Mouse (Mus musculus) common myeloid progenitor, adult 5-6 weeks (primary cell): ENCODE results near the gene Pard3b. TPM values are rescaled to one million over a fixed set of nuclear protein-coding genes. Genes with fewer than 3 reads are reported as not detected.

Experiments
- ATAC-seq: replicated peaks from 2 replicates; pipeline ENCODE4 v1.8.0; 2016; ENCODE audit warnings: low read depth, mild to moderate bottlenecking, moderate TSS enrichment, inconsistent platforms; ENCODE audit not compliant: poor library complexity, severe bottlenecking
- total RNA-seq: library from RNA; stranded (forward); fragments of 200-1000, 187-1606 nt; gene quantifications from 2 replicates; pipeline ENCODE4 v1.2.3, GENCODE M21; 2017

The Pard3b gene
- total RNA-seq, 1 experiment from 2014 or later, result 7.4 TPM

DNA sequence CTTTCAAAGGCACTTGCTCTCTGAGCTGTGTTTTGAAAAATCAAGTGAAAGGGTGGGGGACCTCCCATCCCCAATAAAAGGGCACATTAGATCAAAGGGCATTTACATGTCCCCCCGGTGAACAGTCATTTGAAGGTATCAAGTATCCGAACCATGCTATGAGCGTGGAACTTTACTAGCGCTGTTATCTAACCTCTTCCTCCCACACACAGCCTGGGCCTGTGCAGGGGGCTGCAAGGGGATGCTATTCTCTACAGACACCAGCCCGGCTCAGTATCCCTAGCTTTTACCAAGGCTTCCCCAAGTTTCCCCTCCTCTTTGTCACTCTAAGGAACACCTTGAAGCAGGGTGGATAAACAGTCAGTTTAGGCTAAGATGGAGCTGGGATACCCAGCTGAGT is 1010.0 kb downstream of the Pard3b start:
- ATAC-seq, result no peak

DNA sequence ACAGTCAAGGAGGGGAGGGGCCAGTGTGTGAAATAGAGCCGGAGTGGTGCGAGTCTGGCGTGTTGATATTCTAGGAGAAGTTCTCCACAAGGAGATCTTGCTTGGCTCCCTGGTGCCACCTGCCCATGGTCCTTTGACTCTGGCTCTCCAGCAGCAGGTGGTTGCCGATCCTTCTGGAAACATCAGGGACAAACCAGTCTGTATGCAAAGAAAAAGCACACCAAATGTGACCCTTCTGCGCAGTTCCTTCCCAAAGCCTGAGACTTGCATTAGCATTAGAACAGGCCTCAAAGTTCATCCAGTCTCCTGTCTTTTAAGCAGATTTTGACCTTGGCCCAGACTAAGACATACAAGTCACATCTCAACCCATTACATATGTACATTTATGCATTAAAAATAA is 1011.9 kb downstream of the Pard3b start:
- ATAC-seq, result no peak

DNA sequence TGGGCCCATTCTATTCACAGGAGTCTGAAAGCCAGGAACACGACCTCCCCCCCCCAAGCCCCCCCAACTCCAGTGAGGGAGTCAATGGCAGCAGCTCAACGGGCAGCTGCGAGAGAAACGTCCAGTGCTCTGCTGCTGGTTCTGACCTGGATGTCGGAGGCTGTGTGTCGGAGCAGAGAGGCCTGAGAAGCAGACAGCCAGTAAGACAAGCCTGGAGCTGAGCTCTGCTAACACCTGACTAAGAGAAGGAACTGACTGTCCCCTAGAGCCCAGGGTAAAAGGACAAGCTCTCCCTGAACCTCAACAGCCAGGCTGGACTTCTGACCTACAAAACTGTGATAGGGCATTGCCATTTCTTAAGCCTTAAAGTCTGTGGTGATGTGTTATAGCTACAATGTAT is 1015.8 kb downstream of the Pard3b start:
- no peak for ATAC-seq

DNA sequence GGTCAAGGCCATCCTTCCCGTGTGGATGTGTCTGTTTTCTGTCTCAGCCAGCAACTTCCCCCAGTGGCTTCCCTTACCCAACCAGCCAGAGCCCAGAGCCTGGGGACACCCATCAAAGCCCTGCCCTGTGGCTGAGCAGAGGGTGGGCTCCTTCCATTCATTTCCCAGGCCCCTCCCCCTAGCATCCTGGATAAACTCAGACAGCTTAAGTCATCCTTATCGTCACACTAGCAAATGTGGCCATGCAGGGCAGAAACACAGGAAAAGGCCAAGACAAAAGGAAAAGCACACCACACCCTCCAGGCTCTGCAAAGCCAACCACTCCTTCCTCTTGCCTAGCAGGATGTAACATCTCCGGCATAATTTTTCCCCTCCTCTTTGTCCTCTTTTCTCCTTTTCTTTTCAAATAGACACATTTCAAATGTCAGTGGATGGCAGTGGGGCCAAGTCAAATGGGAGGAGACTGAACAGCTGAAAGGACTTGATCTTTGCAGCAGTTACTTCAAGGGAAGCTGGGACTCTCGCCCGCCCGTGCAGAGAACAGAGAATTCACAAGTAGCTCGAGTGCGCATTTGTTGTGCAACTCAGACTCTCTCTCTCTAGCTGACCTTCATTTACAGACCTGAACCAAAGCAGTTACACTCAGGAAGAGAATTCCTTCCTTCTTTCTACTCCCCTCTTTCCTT is 1026.5 kb downstream of the Pard3b start:
- ATAC-seq, result 0 out of 2 replicates have a peak, but pooled peaks have one; percentile 36

DNA sequence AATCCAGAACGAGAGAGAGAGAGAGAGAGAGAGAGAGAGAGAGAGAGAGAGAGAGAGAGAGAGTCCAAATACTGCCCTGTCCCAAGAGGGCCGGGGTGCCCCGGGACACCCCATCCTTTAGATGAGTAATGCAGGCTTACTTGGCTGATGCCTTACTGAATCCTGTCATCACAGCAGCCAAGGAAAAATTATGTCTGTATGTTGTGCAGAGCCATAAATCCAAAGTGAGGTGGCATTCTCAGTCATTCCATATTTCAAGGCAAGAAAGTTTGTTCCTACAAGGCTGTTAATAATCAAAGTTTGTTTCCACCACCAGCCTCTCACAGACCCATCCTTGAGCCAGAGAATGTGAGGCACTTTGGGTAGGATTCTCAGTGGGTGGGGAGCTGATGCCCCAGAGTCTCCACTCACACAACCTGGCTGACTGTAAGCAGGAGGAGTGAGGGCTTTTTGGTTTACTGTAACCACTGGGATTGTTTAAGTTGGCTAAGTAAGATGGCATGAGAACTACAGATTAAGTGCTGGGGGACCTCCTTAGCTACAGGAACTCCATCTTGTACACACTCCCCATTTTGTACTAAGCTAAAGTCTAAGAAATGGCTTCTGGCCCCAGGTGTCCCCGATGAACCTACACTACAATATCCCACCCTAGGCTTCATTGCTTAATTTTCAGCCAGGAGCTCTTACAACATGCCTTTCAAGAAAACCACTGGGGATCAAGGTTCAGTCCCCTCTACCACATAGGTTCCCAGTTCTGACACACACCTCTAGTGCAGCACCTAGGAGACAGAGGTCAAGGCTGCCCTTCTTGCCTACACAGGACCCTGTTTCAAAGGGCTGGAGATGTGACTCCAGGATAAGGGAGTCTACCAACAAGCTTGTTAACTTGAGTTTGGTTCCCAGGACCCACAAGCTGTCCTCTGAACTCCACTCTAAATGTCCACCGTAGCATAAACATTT is 1027.4 kb downstream of the Pard3b start:
- no peak for ATAC-seq

DNA sequence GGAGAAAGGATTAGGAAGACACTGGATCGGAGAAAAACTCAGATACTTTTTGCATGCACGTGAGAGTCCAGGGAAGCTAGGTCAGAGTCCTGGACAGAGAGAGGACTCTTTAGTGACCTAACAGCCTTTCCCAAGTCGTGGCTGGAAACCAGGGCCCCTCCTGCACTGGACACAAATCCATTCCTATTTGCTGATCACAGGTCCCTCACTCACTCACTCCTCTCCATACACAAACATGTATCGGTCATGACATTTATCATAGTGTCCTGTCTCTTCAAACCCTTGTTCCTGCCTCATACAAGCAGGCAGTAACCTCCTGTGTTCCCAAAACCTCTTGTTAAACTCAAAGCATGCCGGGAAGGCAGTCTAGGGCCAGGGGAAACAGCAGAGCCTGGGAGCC is 1028.2 kb downstream of the Pard3b start:
- ATAC-seq, result no peak

DNA sequence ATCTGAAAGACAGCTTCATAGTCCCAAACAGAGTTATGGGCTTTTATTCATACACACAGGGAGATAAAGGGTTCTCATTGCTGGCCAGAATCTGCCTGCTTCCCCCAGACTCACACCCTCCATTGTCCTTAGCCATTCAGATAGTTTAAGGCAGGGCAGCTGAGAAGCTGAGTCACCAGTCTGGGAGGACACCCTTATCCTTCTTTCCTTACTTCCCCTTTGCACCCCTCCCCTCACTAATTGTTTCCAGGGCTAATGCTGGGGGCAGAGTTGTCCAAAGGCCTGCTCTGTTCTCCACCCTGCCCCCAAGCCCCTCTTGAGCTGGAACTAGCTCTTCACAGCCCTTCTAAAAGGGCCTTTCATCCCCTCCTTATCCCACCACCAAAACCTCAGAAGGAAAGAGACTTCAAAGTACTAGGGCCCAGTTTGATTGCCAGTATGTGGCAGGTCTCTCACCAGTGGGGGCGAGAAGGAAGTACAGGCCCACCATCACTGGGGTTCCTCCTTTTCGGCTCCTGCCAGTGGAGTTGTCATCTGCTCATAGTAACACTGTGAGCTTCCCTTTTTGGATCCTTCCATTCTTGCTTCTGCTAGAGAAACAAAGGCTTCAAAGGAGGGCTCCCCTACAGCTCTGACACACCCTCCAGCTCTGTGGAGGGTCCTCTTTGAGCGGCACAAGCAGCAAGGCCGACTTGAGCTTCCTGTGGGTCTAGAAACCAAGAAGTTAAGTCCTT is 1040.2 kb downstream of the Pard3b start:
- peak; percentile 96 for ATAC-seq

DNA sequence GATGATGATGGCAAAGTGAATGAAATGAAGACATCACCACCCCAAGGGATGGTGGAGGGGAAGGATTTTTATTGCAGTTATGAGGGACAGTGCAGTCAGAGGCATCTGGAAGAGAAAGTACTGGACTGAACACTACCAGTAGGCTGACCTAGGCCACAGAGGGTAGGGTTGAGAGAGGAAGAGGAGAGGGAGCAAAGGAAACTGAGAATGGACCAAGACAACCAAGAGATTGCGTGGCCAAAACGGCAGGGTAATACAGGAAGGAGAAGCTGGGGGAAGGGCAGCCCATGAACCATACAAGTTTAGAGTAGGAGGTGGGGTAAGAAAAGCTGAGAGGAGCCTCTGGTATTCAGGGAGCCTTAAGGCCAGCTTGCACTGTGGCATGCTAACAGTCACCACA is 1040.8 kb downstream of the Pard3b start:
- ATAC-seq, result peak; percentile 36; the same call in 1 of the 2 replicates

DNA sequence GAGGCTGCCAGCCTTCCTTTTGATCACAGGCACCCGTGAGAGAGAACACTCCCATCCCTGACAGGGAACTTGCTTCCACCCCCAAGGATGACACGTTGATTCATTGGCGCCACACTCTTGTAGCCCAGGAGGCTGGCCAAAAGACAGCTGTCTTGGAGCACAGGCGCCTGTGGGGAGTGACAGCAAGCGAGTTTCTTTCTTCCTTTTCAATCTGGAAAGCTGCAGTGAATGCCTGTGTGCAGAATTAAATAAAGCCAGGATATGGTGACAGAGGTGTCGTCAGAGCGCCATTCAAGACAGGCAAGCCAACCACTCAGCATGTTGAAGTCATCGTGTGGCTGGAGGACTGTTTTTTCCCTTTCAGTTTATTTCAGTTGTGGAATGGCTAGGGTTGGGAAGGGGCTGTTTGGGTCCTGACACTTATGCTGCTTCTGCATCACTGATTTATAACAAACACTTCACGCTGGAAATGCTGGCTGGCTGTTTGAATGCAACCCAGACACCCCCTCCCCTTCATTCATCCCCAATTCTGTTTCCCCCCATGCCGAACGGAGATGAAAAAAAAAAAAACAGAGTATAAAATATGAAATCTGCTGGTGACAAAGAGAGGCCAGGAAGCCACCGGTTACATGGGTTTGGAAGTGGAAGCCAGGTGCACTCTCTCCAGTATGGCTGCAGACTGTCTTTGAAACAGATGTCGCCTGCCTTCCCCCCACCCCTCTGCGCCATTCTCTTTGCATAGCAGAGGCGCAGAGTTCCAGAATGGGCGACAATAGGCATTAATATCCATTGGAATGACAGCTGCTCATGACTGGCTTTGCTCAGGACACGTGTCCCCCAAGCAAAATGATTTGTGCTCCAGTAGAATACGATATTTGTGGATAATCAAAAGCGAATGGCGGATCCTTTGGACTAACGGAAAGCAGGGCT is 1044.1 kb downstream of the Pard3b start:
- no peak for ATAC-seq

DNA sequence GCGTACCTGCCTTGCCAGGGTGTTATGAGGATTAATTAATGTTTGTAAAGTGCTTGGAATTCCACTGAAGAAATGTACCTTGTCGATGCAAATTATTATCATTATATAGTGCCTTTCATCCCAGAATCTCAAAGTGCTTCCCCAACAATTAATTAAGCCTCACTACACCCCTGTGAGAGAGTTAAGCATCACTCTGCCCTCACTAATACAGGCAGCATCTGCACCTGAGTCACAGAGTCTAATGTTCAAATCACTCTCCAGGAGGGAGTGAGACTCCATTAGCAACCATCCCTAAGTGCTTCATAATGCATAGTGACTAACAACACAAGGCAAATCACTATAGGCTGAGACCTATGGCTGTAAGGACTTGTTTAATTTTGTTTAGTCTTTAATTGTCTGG is 1044.9 kb downstream of the Pard3b start:
- ATAC-seq, result no peak

DNA sequence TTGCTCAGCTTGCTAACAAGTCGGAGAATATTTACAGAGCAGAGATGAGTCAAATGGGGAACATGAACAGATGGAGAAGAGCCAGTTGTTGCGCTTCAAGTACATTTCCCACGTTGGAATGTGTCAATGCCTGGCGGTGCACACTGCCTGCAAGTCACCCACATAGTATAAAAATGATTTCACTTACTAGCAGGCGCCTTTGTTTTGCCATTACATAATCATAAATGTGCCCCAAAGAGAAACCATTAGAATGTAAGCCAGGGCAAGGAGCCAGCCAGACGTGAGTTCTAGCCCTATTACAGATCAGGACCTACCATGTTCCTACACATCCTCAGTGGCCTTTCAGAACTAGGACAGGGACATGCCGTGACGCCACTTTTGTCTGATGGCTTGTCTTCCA is 1048.9 kb downstream of the Pard3b start:
- ATAC-seq, result no peak

DNA sequence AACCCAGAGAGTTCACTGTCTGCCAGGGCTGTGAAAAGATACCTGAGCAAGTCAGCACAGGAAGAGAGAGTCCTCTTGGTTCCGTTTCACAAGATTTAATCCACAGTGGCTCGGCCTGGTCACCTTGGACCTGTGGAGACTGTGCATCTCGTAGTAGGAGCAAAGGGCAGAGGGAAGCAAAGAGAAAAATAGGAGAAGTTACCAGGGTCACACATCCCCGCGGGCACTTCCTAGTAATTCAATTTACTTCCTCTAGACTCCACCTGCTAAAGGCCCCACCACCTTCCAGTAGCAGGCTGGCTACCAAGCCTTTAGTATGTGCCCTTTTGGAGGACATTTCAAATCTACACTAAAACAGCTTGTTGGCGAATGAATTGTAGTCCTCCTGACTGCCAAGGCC is 1052.6 kb downstream of the Pard3b start:
- peak; percentile 45; the same call in 1 of the 2 replicates for ATAC-seq
